Mouse (Mus musculus): ENCODE data around the gene Tbc1d1.

Tbc1d1 gene

GRCm38 (mm10) chr5:64234269-64234985, 78.3 kb downstream of the Tbc1d1 start:
- no peak for DNase-seq (ENCODE audit: extremely low read depth, insufficient read length, low spot score)

- no peak for DNase-seq (ENCODE audit: extremely low read depth, insufficient read length, low spot score)
Observed at GRCm38 (mm10) chr5:64235250-64235649, 79.1 kb downstream of the Tbc1d1 start.

- no peak for DNase-seq (ENCODE audit: extremely low read depth, insufficient read length, low spot score)
Observed at GRCm38 (mm10) chr5:64236561-64236960, 80.5 kb downstream of the Tbc1d1 start.

- DNase-seq (ENCODE audit: extremely low read depth, insufficient read length, low spot score), result no peak
Observed at GRCm38 (mm10) chr5:64237263-64237662, 81.2 kb downstream of the Tbc1d1 start.

- no peak for DNase-seq (ENCODE audit: extremely low read depth, insufficient read length, low spot score)
Observed at GRCm38 (mm10) chr5:64237693-64238092, 81.6 kb downstream of the Tbc1d1 start.

- DNase-seq (ENCODE audit: extremely low read depth, insufficient read length, low spot score), result no peak
Observed at GRCm38 (mm10) chr5:64238894-64239652, 83.0 kb downstream of the Tbc1d1 start.

GRCm38 (mm10) chr5:64240941-64241682, 85.0 kb downstream of the Tbc1d1 start:
- DNase-seq (ENCODE audit: extremely low read depth, insufficient read length, low spot score), result no peak

- no peak for DNase-seq (ENCODE audit: extremely low read depth, insufficient read length, low spot score)
Observed at GRCm38 (mm10) chr5:64241867-64242266, 85.8 kb downstream of the Tbc1d1 start.

- peak; percentile 55 for DNase-seq (ENCODE audit: extremely low read depth, insufficient read length, low spot score)
Observed at GRCm38 (mm10) chr5:64242795-64243455, 86.8 kb downstream of the Tbc1d1 start.

- DNase-seq (ENCODE audit: extremely low read depth, insufficient read length, low spot score), result no peak
Observed at GRCm38 (mm10) chr5:64243666-64244065, 87.6 kb downstream of the Tbc1d1 start.

GRCm38 (mm10) chr5:64244283-64244682, 88.2 kb downstream of the Tbc1d1 start:
- DNase-seq (ENCODE audit: extremely low read depth, insufficient read length, low spot score), result no peak

GRCm38 (mm10) chr5:64244745-64245144, 88.6 kb downstream of the Tbc1d1 start:
- DNase-seq (ENCODE audit: extremely low read depth, insufficient read length, low spot score), result no peak

- DNase-seq (ENCODE audit: extremely low read depth, insufficient read length, low spot score), result no peak
Observed at GRCm38 (mm10) chr5:64251435-64251834, 95.3 kb downstream of the Tbc1d1 start.

- DNase-seq (ENCODE audit: extremely low read depth, insufficient read length, low spot score), result no peak
Observed at GRCm38 (mm10) chr5:64254278-64254677, 98.2 kb downstream of the Tbc1d1 start.

- no peak for DNase-seq (ENCODE audit: extremely low read depth, insufficient read length, low spot score)
Observed at GRCm38 (mm10) chr5:64254988-64255387, 98.9 kb downstream of the Tbc1d1 start.

GRCm38 (mm10) chr5:64263348-64263747, 107.2 kb downstream of the Tbc1d1 start:
- DNase-seq (ENCODE audit: extremely low read depth, insufficient read length, low spot score), result no peak

- DNase-seq (ENCODE audit: extremely low read depth, insufficient read length, low spot score), result no peak
Observed at GRCm38 (mm10) chr5:64263898-64264478, 107.9 kb downstream of the Tbc1d1 start.

- DNase-seq (ENCODE audit: extremely low read depth, insufficient read length, low spot score), result no peak
Observed at GRCm38 (mm10) chr5:64265145-64265544, 109.0 kb downstream of the Tbc1d1 start.

- DNase-seq (ENCODE audit: extremely low read depth, insufficient read length, low spot score), result no peak
Observed at GRCm38 (mm10) chr5:64265906-64266305, 109.8 kb downstream of the Tbc1d1 start.

GRCm38 (mm10) chr5:64266534-64266933, 110.4 kb downstream of the Tbc1d1 start:
- DNase-seq (ENCODE audit: extremely low read depth, insufficient read length, low spot score), result no peak

Measured in 3134 (cell line).